Mouse (Mus musculus) thymus, adult 2 months (tissue): ENCODE measurements around the gene Cyfip1. TPM values are rescaled to one million over a fixed set of nuclear protein-coding genes. Genes with fewer than 3 reads are reported as not detected.

Source experiments
- DNase-seq: peaks from one replicate; pipeline ENCODE4 v3.0.0; 2021
- H3K27ac ChIP-seq: fragments of 200-500 bp; 2 replicates; pipeline ENCODE4 v1.5.1; 2012; ENCODE audit warnings: low read length, control low read depth; ENCODE audit not compliant: control insufficient read depth, insufficient read depth
- H3K27me3 ChIP-seq: fragments of 200-500 bp; 2 replicates; pipeline ENCODE4 v1.6.1; 2012; ENCODE audit warnings: mild to moderate bottlenecking, low read length, moderate library complexity, mixed read lengths; ENCODE audit not compliant: control insufficient read depth, insufficient read depth
- H3K36me3 ChIP-seq: fragments of 200-500 bp; 2 replicates; pipeline ENCODE4 v1.6.1; 2012; ENCODE audit warnings: mild to moderate bottlenecking, low read length, moderate library complexity; ENCODE audit not compliant: control insufficient read depth, insufficient read depth
- H3K4me1 ChIP-seq: fragments of 200-500 bp; replicated peaks from 2 replicates; pipeline ENCODE4 v1.6.1; 2012; ENCODE audit warnings: low read length; ENCODE audit not compliant: control insufficient read depth, insufficient read depth
- H3K4me3 ChIP-seq: fragments of 200-500 bp; 2 replicates; pipeline ENCODE4 v1.5.1; 2012; ENCODE audit warnings: mild to moderate bottlenecking, low read length, control low read depth, moderate library complexity; ENCODE audit not compliant: control insufficient read depth, insufficient read depth
- CTCF ChIP-seq: fragments of 200-500 bp; IDR thresholded peaks from 2 replicates; pipeline ENCODE4 v1.5.1; 2012; ENCODE audit warnings: mild to moderate bottlenecking, control low read depth, low read length, moderate library complexity, borderline replicate concordance; ENCODE audit not compliant: control insufficient read depth, poor library complexity, insufficient read depth; ENCODE audit errors: extremely low read depth
- POLR2A ChIP-seq: fragments of 200-500 bp; IDR thresholded peaks from 2 replicates; pipeline ENCODE4 v1.6.1; 2012; ENCODE audit warnings: mild to moderate bottlenecking, low read length, control low read depth, moderate library complexity; ENCODE audit not compliant: control insufficient read depth, poor library complexity, insufficient read depth; ENCODE audit errors: extremely low read depth
- WGBS: fragments of 180-500 bp; shearing (Covaris S2); methylation state at CpG from one replicate; pipeline ENCODE4 v1.1.7; 2018; 5-methylcytosine and 5-hydroxymethylcytosine counted together
- polyA plus RNA-seq: library from polyadenylated mRNA; depleted of rRNA; stranded (reverse); fragments of >200 nt; gene quantifications from 2 replicates; pipeline ENCODE4 v1.2.3, GENCODE M21; 2012

The Cyfip1 gene
- polyA plus RNA-seq, 1 experiment = 15.7 TPM

DNA sequence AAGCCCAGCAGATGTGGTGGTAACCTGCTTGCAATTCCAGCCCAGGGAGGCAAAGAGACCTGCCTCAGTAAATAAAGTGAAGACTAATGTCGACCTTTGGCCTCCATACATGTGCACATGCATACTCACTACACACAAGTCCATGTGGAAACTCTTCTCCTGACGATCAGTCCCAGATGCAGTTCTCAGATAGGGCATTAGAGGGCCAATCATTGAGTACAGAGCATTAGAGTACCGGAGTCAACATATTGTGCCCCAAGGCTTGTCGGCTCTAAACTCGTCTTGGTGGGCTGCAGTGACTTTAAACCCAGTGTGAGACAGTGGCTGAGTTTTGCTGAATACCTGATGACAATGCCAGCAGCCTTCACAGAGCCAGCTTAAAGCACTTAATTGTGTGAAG is 17.1 kb upstream of the Cyfip1 start:
- Histone ChIP-seq H3K36me3 (peaks cover 45% of the 10 kb centered on the region), H3K4me1 (no peaks in the 10 kb centered on the region), H3K27ac (no peak overlapping the region), H3K27me3 (no peaks in the 10 kb centered on the region), H3K4me3 (no peak overlapping the region)
- no peak for TF ChIP-seq CTCF
- TF ChIP-seq POLR2A = no peak
- no peak for DNase-seq
- 93% methylated on average over 5 of the region's 5 CpGs for WGBS

DNA sequence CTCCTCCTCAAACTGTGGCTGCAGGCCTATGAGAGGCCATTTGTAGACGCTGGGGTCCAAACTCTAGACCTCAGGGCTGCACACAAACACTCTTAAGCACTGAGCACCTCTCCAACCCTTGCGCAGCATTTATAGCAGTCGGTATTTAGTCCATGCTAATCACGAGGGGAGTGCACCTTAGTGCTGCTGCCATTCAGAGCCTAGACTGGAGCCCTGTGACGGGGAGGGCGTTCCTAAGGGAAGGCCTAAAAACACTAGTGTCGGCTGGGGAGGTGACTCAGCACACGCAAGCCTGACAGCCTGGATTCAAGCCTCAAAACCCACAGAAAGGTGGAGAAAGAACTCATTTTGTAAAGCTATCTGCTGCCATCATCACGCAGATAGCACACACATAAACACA is 14.0 kb upstream of the Cyfip1 start:
- TF ChIP-seq POLR2A (no peak), CTCF (no peak)
- H3K4me3 ChIP-seq = no peak overlapping the region

GRCm38 (mm10) chr7:55836877-55837276 is 4.7 kb upstream of the Cyfip1 start:
- H3K27me3 ChIP-seq = peaks cover 3% of the 10 kb centered on the region; the same call in 1 of the 2 replicates
- H3K36me3 ChIP-seq = peaks cover 3% of the 10 kb centered on the region; the same call in 1 of the 2 replicates
- 90% methylated on average over 4 of the region's 4 CpGs for WGBS
- no peak overlapping the region for H3K27ac ChIP-seq
- TF ChIP-seq CTCF (no peak), POLR2A (no peak)
- 0 out of 2 replicates have a peak, but pooled peaks cover 2% of the 10 kb centered on the region for H3K4me1 ChIP-seq
- DNase-seq = no peak
- no peak overlapping the region for H3K4me3 ChIP-seq

More for the DNA sequence above, 14.0 kb upstream of the Cyfip1 start:
- no peak for DNase-seq
- Histone ChIP-seq H3K36me3 (peaks cover 45% of the 10 kb centered on the region), H3K4me1 (no peaks in the 10 kb centered on the region), H3K27me3 (no peaks in the 10 kb centered on the region), H3K27ac (no peak overlapping the region)
- 95% methylated on average over 9 of the region's 9 CpGs for WGBS

- WGBS = under 1% methylated on average over 47 of the region's 47 CpGs
- Histone ChIP-seq H3K36me3 (no peaks in the 10 kb centered on the region), H3K27ac (no peak overlapping the region), H3K4me1 (peaks cover 8% of the 10 kb centered on the region; the same call in 1 of the 2 replicates), H3K4me3 (peak overlapping the region; percentile 62), H3K27me3 (peaks cover 11% of the 10 kb centered on the region; the same call in 1 of the 2 replicates)
- DNase-seq = peak; percentile 50
- no peak for TF ChIP-seq CTCF
- TF ChIP-seq POLR2A = no peak
These were observed 495 bp downstream of the Cyfip1 start for GRCm38 (mm10) chr7:55841977-55842503.

- no peak for TF ChIP-seq POLR2A
- TF ChIP-seq CTCF = no peak
- peaks cover 11% of the 10 kb centered on the region; the same call in 1 of the 2 replicates for H3K27me3 ChIP-seq
- H3K4me1 ChIP-seq = peaks cover 8% of the 10 kb centered on the region; the same call in 1 of the 2 replicates
- no peak overlapping the region for H3K27ac ChIP-seq
- H3K4me3 ChIP-seq = peak overlapping the region; percentile 62
- WGBS = 2% methylated on average over 40 of the region's 40 CpGs
- no peak for DNase-seq
- no peaks in the 10 kb centered on the region for H3K36me3 ChIP-seq
These were observed 1.1 kb downstream of the Cyfip1 start for GRCm38 (mm10) chr7:55842504-55843152.

DNA sequence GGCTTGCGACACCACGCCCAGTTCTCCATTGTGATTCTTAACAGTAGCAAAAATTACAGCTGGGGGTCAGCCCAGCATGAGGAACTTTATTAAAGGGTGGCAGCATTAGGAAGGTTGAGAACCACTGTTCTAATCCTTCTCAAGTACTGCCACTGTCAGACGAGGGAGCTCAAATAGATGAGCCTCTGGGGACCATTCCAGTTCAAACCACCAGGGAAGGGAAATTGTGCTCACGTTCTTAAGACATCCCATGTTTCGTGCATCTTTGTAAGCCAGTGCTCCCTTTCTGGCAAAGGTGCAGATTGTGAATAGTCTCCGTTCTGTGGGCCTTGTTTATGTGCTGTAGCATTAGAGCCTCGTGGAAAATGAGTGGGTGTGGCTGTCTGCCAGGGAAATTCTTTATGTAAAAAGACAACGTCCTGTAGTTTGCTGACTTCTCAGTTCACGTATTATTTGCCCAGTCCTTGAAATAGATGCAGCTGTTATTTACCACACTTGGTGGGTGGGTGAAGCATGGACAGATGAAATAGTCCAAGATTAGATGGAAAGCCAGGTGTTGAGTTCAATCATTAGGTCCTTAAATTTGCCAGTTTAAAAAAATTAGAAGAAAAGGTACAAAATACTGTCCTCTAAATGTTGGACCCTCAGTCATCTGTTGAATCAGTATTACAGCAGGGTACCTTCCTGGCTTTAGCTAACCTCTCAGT is 5.2 kb downstream of the Cyfip1 start:
- no peak overlapping the region for H3K4me3 ChIP-seq
- peaks cover 7% of the 10 kb centered on the region; the same call in 1 of the 2 replicates for H3K4me1 ChIP-seq
- WGBS = 86% methylated on average over 9 of the region's 9 CpGs
- peaks cover 9% of the 10 kb centered on the region; the same call in 1 of the 2 replicates for H3K27me3 ChIP-seq
- TF ChIP-seq POLR2A = no peak
- no peak for TF ChIP-seq CTCF
- DNase-seq = no peak
- no peak overlapping the region for H3K27ac ChIP-seq
- H3K36me3 ChIP-seq = no peaks in the 10 kb centered on the region
